Mouse (Mus musculus) liver, adult 2 months (tissue): ENCODE measurements around the gene Calm1.

ENCODE experiments used
- CTCF ChIP-seq: fragments of 200-500 bp; IDR thresholded peaks from 2 replicates; pipeline ENCODE4 v1.5.1; 2011; ENCODE audit warnings: low read depth, low read length, control low read depth
- POLR2A ChIP-seq: fragments of 200-500 bp; IDR thresholded peaks from 2 replicates; pipeline ENCODE4 v1.6.1; 2011; ENCODE audit warnings: low read length, control low read depth; ENCODE audit not compliant: insufficient read depth; ENCODE audit errors: extremely low read depth

GRCm38 (mm10) chr12:100152466-100152865, 46.8 kb upstream of the Calm1 start:
- TF ChIP-seq POLR2A (no peak), CTCF (no peak)
